ENCODE assay signal across 8 mouse cellular contexts in the genomic region with DNA sequence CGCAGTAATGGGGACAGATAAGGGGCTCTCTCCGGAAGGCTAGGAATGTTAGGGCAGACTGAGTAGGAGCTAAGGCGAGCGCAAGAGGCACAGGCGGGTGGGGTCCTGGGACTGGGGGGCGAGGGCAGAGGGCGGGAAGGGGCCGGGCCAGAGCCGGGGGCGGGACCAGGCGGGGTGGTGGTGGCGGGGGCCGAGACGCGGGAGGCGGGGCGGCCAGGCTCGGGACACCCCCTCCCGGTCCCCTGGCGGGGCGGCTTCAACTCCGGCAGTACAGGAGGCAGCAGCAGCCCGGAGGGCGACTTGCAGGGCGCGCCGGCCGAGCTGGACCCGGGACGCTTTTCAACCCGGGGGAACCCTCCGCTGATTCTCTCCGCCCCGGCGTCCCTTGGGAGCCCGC. TPM values are rescaled to one million over a fixed set of nuclear protein-coding genes. Genes with fewer than 3 reads are reported as not detected.
DNase-seq lines count a peak whose midpoint lies in the region; ATAC-seq and TF ChIP-seq lines count a peak whose summit lies in the region.

A gene (plus strand): TSS at position 253 of the 397 bp plus-strand sequence.

- H3K27me3 ChIP-seq in spleen, adult 2 months (ENCODE audit: control insufficient read depth, insufficient read depth, low read length): peaks cover 23% of the 10 kb centered on the region
- no peaks in the 10 kb centered on the region for H3K27me3 ChIP-seq in embryonic facial prominence, embryonic 15.5 days
- H3K27me3 ChIP-seq in heart, embryonic 15.5 days: no peaks in the 10 kb centered on the region
- H3K27me3 ChIP-seq in liver, embryonic 16.5 days (ENCODE audit: control insufficient read depth, insufficient read depth, low read depth, low read length): peaks cover 51% of the 10 kb centered on the region

- H3K27ac ChIP-seq in spleen, adult 2 months (ENCODE audit: insufficient read depth, low read length): no peak within 1 kb of the TSS
- peak within 1 kb of the TSS; percentile 96 for H3K27ac ChIP-seq in embryonic facial prominence, embryonic 15.5 days (replicated peaks)
- H3K27ac ChIP-seq in heart, embryonic 15.5 days: peak within 1 kb of the TSS; percentile 88
- H3K27ac ChIP-seq in liver, embryonic 16.5 days (ENCODE audit: low read length): peak within 1 kb of the TSS; percentile 74

- ATAC-seq in embryonic facial prominence, embryonic 15.5 days (ENCODE audit: insufficient number of reproducible peaks, low FRiP score, low TSS enrichment, low read depth): peak; percentile 86
- ATAC-seq in heart, embryonic 15.5 days (replicated peaks; ENCODE audit: insufficient number of reproducible peaks, insufficient read depth, low FRiP score, low read depth): peak; percentile 84
- peak; percentile 80 for ATAC-seq in liver, embryonic 16.5 days (ENCODE audit: low read depth)

- peak within 1 kb of the TSS; percentile 84 for H3K4me2 ChIP-seq in embryonic facial prominence, embryonic 15.5 days (replicated peaks)
- peak within 1 kb of the TSS; percentile 95 for H3K4me2 ChIP-seq in heart, embryonic 15.5 days
- H3K4me2 ChIP-seq in liver, embryonic 16.5 days (ENCODE audit: low read depth, low read length): peak within 1 kb of the TSS; percentile 72

- peak within 1 kb of the TSS; percentile 51; the same call in 1 of the 2 replicates for H3K4me3 ChIP-seq in spleen, adult 2 months (ENCODE audit: extremely low read depth, insufficient read depth, insufficient read length)
- H3K4me3 ChIP-seq in embryonic facial prominence, embryonic 15.5 days (replicated peaks): peak within 1 kb of the TSS; percentile 82
- H3K4me3 ChIP-seq in heart, embryonic 15.5 days: peak within 1 kb of the TSS; percentile 80
- H3K4me3 ChIP-seq in liver, embryonic 16.5 days (ENCODE audit: low read depth, low read length): peak within 1 kb of the TSS; percentile 61

- H3K9me3 ChIP-seq in embryonic facial prominence, embryonic 15.5 days (replicated peaks): no peaks in the 10 kb centered on the region
- no peaks in the 10 kb centered on the region for H3K9me3 ChIP-seq in heart, embryonic 15.5 days (replicated peaks)
- H3K9me3 ChIP-seq in liver, embryonic 16.5 days (replicated peaks; ENCODE audit: control insufficient read depth, low read length): no peaks in the 10 kb centered on the region

- no peaks in the 10 kb centered on the region for H3K36me3 ChIP-seq in spleen, adult 2 months (ENCODE audit: control insufficient read depth, insufficient read depth, low read length)
- H3K36me3 ChIP-seq in embryonic facial prominence, embryonic 15.5 days: no peaks in the 10 kb centered on the region
- no peaks in the 10 kb centered on the region for H3K36me3 ChIP-seq in heart, embryonic 15.5 days
- H3K36me3 ChIP-seq in liver, embryonic 16.5 days (ENCODE audit: control insufficient read depth, insufficient read depth): no peaks in the 10 kb centered on the region

- H3K4me1 ChIP-seq in spleen, adult 2 months (ENCODE audit: control insufficient read depth, insufficient read depth, insufficient read length): peaks cover 2% of the 10 kb centered on the region
- H3K4me1 ChIP-seq in embryonic facial prominence, embryonic 15.5 days: peaks cover 34% of the 10 kb centered on the region
- peaks cover 46% of the 10 kb centered on the region for H3K4me1 ChIP-seq in heart, embryonic 15.5 days (replicated peaks)
- peaks cover 15% of the 10 kb centered on the region for H3K4me1 ChIP-seq in liver, embryonic 16.5 days (ENCODE audit: control insufficient read depth, low read depth, low read length)

- 8% methylated on average over 25 of the region's 36 CpGs for WGBS in spleen, adult 2 months
- WGBS in embryonic facial prominence, embryonic 15.5 days: 0% methylated on average over 23 of the region's 36 CpGs
- WGBS in heart, embryonic 15.5 days: under 1% methylated on average over 24 of the region's 36 CpGs
- WGBS in liver, embryonic 16.5 days (ENCODE audit: insufficient replicate concordance): under 1% methylated on average over 31 of the region's 36 CpGs

- no peak for DNase-seq in spleen, adult 2 months (ENCODE audit: low read depth in 1 of 2, low spot score in 2 of 2)
- DNase-seq in spleen, postnatal 14 days (ENCODE audit: low spot score in 2 of 2): no peak
- DNase-seq in kidney, postnatal 10 days: peak; percentile 88
- DNase-seq in ovary, postnatal 10 days (ENCODE audit: low spot score): peak; percentile 36
- no peak for DNase-seq in frontal cortex, postnatal 14 days (ENCODE audit: low spot score in 2 of 2)

- peak within 1 kb of the TSS; percentile 81 for H3K9ac ChIP-seq in embryonic facial prominence, embryonic 15.5 days
- H3K9ac ChIP-seq in heart, embryonic 15.5 days: peak within 1 kb of the TSS; percentile 85
- H3K9ac ChIP-seq in liver, embryonic 16.5 days (ENCODE audit: low read depth, low read length): peak within 1 kb of the TSS; percentile 61

- no peak for TF ChIP-seq CTCF in spleen, adult 2 months (IDR thresholded peaks at IDR 0.05; ENCODE audit: extremely low read depth, insufficient read depth, insufficient read length, insufficient replicate concordance)

- no peak for TF ChIP-seq POLR2A in spleen, adult 2 months (IDR thresholded peaks at IDR 0.05; ENCODE audit: low read depth, low read length)

RNA-seq across cellular contexts. Expression of the gene that starts here (rescaled TPM):
- 1.9 and 2.2 TPM in 2 replicates for polyA plus RNA-seq in spleen, adult 2 months (2012; rRNA removed)
- 11.1 and 12.0 TPM in 2 replicates for polyA plus RNA-seq in embryonic facial prominence, embryonic 15.5 days (2015; fragmentation: Nextera tagmentation; extraction: Ambion mirVana)
- 3.8 and 4.8 TPM in 2 replicates for polyA plus RNA-seq in heart, embryonic 15.5 days (2015; fragmentation: Nextera tagmentation; extraction: Ambion mirVana)
- polyA plus RNA-seq in liver, embryonic 16.5 days (2015; fragmentation: Nextera tagmentation; extraction: Ambion mirVana): 1.4 and 1.7 TPM in 2 replicates

Comparison
In these comparisons a context has a peak if more than half of its experiments do, and no peak if none do; other contexts are left out.
1. DNase-seq: peak in kidney, postnatal 10 days (single experiment) and ovary, postnatal 10 days (single experiment); none in spleen, adult 2 months (0 of 2), spleen, postnatal 14 days (0 of 2) and frontal cortex, postnatal 14 days (0 of 2).
2. Peak in every context shown above with its lines, with median percentiles within 50 percentile points of each other: H3K4me3 ChIP-seq, ATAC-seq, H3K4me2 ChIP-seq and H3K9ac ChIP-seq.